Mouse (Mus musculus) thymus, adult 2 months (tissue): ENCODE data around the gene Irgc1.

Source experiments
- CTCF ChIP-seq: fragments of 200-500 bp; IDR thresholded peaks from 2 replicates; pipeline ENCODE4 v1.5.1; 2012; ENCODE audit warnings: mild to moderate bottlenecking, control low read depth, low read length, moderate library complexity, borderline replicate concordance; ENCODE audit not compliant: control insufficient read depth, poor library complexity, insufficient read depth; ENCODE audit errors: extremely low read depth
- POLR2A ChIP-seq: fragments of 200-500 bp; IDR thresholded peaks from 2 replicates; pipeline ENCODE4 v1.6.1; 2012; ENCODE audit warnings: mild to moderate bottlenecking, low read length, control low read depth, moderate library complexity; ENCODE audit not compliant: control insufficient read depth, poor library complexity, insufficient read depth; ENCODE audit errors: extremely low read depth

GRCm38 (mm10) chr7:24439891-24440290, 12.2 kb downstream of the Irgc1 start:
- TF ChIP-seq CTCF = no peak
- no peak for TF ChIP-seq POLR2A
